Mouse (Mus musculus) kidney, embryonic 15.5 days (tissue): ENCODE results near the gene Ube2g2. TPM values are rescaled to one million over a fixed set of nuclear protein-coding genes. Genes with fewer than 3 reads are reported as not detected.
A peak's percentile ranks its signal among the peaks of the same experiment; 100 is the strongest.

Experiments
- ATAC-seq: fragments of 200-750 bp; cut with Nextera tagmentation; replicated peaks from 2 replicates; pipeline ENCODE4 v1.8.0; 2017; ENCODE audit warnings: moderate TSS enrichment; ENCODE audit not compliant: low FRiP score
- H3K27ac ChIP-seq: fragments of 300-500 bp; sonication (generic); 2 replicates; pipeline ENCODE4 v1.5.1; 2015; ENCODE audit warnings: mild to moderate bottlenecking, inconsistent platforms
- H3K27me3 ChIP-seq: fragments of 300-500 bp; sonication (generic); 2 replicates; pipeline ENCODE4 v1.6.1; 2015; ENCODE audit warnings: inconsistent platforms
- H3K36me3 ChIP-seq: fragments of 300-500 bp; sonication (generic); 2 replicates; pipeline ENCODE4 v1.6.1; 2015; ENCODE audit warnings: inconsistent platforms
- H3K4me1 ChIP-seq: fragments of 300-500 bp; sonication (generic); 2 replicates; pipeline ENCODE4 v1.6.1; 2015; ENCODE audit warnings: inconsistent platforms
- H3K4me2 ChIP-seq: fragments of 300-500 bp; sonication (generic); 2 replicates; pipeline ENCODE4 v1.6.1; 2015; ENCODE audit warnings: moderate library complexity, mild to moderate bottlenecking, inconsistent platforms
- H3K4me3 ChIP-seq: fragments of 300-500 bp; sonication (generic); replicated peaks from 2 replicates; pipeline ENCODE4 v1.5.1; 2015; ENCODE audit warnings: mild to moderate bottlenecking, inconsistent platforms
- H3K9ac ChIP-seq: fragments of 300-500 bp; sonication (generic); 2 replicates; pipeline ENCODE4 v1.6.1; 2015; ENCODE audit warnings: mild to moderate bottlenecking, inconsistent platforms
- H3K9me3 ChIP-seq: fragments of 300-500 bp; sonication (generic); replicated peaks from 2 replicates; pipeline ENCODE4 v1.6.1; 2016; ENCODE audit warnings: inconsistent platforms
- WGBS: fragments of 180-500 bp; shearing (Covaris S2); methylation state at CpG from one replicate; pipeline ENCODE4 v1.1.7; 2015; ENCODE audit warnings: mixed read lengths; 5-methylcytosine and 5-hydroxymethylcytosine counted together
- polyA plus RNA-seq: library from polyadenylated mRNA; unstranded; fragments of >200 nt; fragmentation: Nextera tagmentation; extraction: Ambion mirVana; gene quantifications from 2 replicates; pipeline ENCODE4 v1.2.1, GENCODE M21; 2015

Ube2g2 gene
- polyA plus RNA-seq, 1 experiment from 2014 or later = 72.0 TPM

DNA sequence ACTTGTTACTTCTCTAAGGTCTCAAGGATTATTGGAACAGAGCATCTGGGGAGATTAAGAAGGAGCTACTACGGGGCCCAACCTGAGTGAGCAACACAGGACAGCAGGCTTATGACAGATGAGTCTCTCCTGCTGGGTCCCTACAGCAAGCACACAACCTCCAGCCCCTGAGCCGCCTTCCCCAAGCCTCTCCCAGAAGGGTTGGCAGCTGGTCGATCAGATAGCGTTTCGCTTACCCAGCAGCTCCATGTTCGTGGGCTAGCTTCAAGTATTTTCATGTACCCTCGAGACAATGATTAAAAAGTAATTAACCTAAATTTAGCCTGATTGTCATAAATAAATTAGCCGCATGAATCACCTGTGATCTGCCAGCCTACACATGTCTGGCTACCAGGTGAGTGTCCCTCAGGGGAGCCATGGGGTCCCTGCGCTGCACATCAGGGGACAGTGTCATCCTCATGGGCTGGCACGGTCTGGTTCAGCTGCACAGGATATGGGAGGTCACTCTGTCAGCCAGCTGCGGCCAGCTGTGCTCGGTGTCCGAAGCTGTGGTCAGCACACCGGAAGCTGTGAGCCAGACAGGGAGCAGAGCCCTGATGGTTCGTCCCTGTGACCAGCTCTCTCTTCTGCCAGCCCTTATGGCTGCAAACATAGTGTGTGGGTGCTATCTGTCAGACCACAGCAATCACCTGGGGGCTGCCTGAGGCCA lies 36.4 kb downstream of the Ube2g2 start:
- Histone ChIP-seq H3K4me3 (no peak overlapping the region), H3K4me1 (peaks cover 7% of the 10 kb centered on the region; the same call in 1 of the 2 replicates), H3K4me2 (no peak overlapping the region), H3K36me3 (no peaks in the 10 kb centered on the region), H3K27me3 (peaks cover under 1% of the 10 kb centered on the region; the same call in 1 of the 2 replicates), H3K27ac (no peak overlapping the region), H3K9ac (no peak overlapping the region), H3K9me3 (no peaks in the 10 kb centered on the region; the same call in 1 of the 2 replicates)
- ATAC-seq = peak; percentile 69; the same call in 1 of the 2 replicates
- 34% methylated on average over 15 of the region's 15 CpGs for WGBS

DNA sequence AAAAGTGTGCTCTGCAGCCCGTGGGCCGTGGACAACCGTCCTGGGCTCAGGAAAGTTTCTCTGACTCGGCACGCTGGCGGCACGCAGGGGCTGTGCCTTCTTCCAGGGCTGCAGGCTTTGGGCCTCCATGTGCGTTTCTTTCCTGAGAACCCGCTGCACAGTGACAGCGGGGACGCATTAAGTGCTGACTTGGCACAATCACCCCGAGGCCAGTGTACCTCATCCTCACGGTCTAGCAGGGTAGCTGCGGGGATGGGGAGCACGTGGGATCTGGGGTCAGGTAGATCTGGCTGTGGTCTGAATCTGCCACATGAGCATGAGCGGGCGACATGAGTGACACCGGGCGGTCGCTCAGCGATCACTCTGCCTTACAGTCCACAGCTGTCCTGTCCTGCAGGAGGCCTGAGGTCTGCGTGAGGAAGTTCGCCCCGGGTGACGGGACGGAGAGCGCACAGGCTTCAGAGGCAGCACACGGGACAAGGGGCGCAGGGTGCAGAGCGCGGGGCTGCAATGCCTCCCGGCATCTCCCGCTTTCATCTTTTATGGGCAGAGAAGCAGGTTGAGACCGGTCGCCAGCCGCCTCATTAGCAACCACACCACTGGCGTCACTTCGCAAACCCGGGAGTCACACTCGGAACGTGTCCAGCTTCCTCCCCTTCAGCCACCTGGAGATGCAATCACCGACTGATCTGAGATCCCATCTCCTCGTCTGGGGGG lies 42.0 kb downstream of the Ube2g2 start:
- ATAC-seq = no peak
- 0 out of 2 replicates have a peak overlapping the region, but pooled peaks have one; percentile 1 for H3K4me3 ChIP-seq
- peak overlapping the region; percentile 50 for H3K4me2 ChIP-seq
- no peaks in the 10 kb centered on the region for H3K36me3 ChIP-seq
- peaks cover 7% of the 10 kb centered on the region; the same call in 1 of the 2 replicates for H3K4me1 ChIP-seq
- H3K27me3 ChIP-seq = peaks cover 12% of the 10 kb centered on the region; the same call in 1 of the 2 replicates
- WGBS = 25% methylated on average over 43 of the region's 43 CpGs
- H3K9me3 ChIP-seq = no peaks in the 10 kb centered on the region; the same call in 1 of the 2 replicates
- no peak overlapping the region for H3K27ac ChIP-seq
- no peak overlapping the region for H3K9ac ChIP-seq

DNA sequence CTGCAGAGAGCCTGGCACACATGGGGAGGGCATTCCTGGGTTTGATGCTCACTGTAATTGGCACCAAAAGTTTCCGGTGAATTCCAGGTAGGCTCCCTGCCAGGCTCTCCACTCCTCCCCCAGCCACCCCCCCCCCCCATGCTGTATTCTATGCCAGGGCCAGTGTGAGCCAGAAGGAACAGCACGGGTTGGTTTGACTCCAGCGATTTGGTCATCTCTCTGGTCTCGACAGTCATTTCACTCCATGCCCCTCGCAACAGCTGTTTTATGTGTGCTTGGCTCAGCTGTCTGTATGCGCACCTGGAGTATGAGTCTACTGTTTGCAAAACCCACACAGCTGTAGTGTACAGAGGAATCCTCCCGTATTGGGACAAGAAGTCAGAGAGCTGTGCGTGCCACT lies 44.3 kb downstream of the Ube2g2 start:
- H3K36me3 ChIP-seq = no peaks in the 10 kb centered on the region
- H3K27me3 ChIP-seq = peaks cover 12% of the 10 kb centered on the region; the same call in 1 of the 2 replicates
- no peaks in the 10 kb centered on the region for H3K9me3 ChIP-seq
- peaks cover 7% of the 10 kb centered on the region; the same call in 1 of the 2 replicates for H3K4me1 ChIP-seq
- H3K27ac ChIP-seq = no peak overlapping the region
- ATAC-seq = no peak
- H3K4me2 ChIP-seq = no peak overlapping the region
- WGBS = 75% methylated on average over 8 of the region's 8 CpGs
- H3K9ac ChIP-seq = no peak overlapping the region
- no peak overlapping the region for H3K4me3 ChIP-seq

DNA sequence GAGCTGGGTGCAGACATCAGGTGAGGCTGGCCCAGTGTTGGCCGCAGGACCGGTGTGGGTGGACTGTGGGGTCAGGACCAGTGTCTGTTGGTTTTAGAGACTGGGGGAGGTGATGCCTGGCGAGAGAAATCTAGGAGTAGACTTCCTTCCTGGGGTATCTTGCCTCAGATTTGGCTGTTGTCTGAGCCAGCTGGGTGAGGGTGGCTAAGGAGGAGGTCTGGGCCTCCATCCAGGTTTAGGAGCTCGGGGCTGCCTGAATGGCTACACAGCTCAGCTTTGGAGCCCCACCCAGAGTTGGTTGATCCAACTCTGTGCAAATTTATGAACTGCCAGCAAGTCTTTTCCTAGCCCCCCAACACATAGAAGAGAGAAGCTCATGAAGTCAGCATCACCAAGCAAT lies 45.3 kb downstream of the Ube2g2 start:
- peaks cover 7% of the 10 kb centered on the region; the same call in 1 of the 2 replicates for H3K4me1 ChIP-seq
- no peak overlapping the region for H3K27ac ChIP-seq
- 79% methylated on average over 4 of the region's 4 CpGs for WGBS
- no peaks in the 10 kb centered on the region for H3K9me3 ChIP-seq
- H3K9ac ChIP-seq = no peak overlapping the region
- no peaks in the 10 kb centered on the region for H3K36me3 ChIP-seq
- H3K27me3 ChIP-seq = peaks cover 12% of the 10 kb centered on the region; the same call in 1 of the 2 replicates
- no peak overlapping the region for H3K4me3 ChIP-seq
- no peak overlapping the region for H3K4me2 ChIP-seq
- no peak for ATAC-seq

GRCm38 (mm10) chr10:77670710-77671109 lies 48.6 kb downstream of the Ube2g2 start:
- Histone ChIP-seq H3K9me3 (no peaks in the 10 kb centered on the region), H3K27ac (no peak overlapping the region), H3K36me3 (no peaks in the 10 kb centered on the region), H3K4me2 (no peak overlapping the region), H3K4me3 (no peak overlapping the region), H3K4me1 (no peaks in the 10 kb centered on the region), H3K9ac (no peak overlapping the region), H3K27me3 (peaks cover 5% of the 10 kb centered on the region)
- 80% methylated on average over 4 of the region's 4 CpGs for WGBS
- no peak for ATAC-seq

DNA sequence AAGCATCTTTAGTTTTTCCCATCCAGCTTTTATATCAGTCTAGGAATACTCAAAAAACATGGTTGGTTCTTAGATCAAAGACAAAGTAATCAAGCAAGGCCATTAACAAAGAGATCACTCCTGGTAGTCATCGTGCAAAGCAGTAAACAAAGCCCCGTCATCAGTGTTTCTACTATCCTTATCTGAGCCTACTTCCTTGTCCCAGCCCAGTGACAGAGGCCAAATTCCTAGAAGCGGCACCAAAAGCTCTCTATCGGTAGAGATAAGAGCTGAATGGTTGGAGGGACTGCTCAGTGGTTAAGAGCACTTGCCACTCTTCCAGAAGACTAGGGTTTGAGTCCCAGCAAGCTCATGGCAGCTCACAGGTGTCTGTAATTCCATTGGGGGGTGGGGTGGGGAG lies 49.4 kb downstream of the Ube2g2 start:
- no peaks in the 10 kb centered on the region for H3K4me1 ChIP-seq
- no peak overlapping the region for H3K9ac ChIP-seq
- H3K4me3 ChIP-seq = no peak overlapping the region
- H3K4me2 ChIP-seq = no peak overlapping the region
- H3K27ac ChIP-seq = no peak overlapping the region
- ATAC-seq = no peak
- H3K27me3 ChIP-seq = peaks cover 13% of the 10 kb centered on the region
- H3K9me3 ChIP-seq = no peaks in the 10 kb centered on the region
- 67% methylated on average over 4 of the region's 4 CpGs for WGBS
- no peaks in the 10 kb centered on the region for H3K36me3 ChIP-seq

DNA sequence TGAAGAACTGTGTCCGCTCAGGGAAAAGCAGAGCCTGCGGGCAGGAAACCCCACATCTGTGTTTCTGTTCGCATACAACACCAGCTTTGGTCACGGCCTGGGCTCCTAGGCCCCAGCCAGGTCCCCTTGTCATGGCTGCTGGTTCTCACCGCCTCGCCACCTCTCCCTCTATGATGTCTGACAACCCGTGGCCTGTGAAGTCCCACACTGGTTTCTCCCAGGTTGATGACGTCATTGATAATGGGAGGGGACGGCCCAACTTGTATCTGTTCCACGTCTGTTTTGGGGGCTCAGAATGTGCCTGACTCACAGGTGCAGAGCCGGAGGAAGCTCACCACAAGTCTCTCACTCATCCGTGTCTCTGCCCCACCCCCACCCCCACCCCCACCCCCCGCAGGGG lies 51.7 kb downstream of the Ube2g2 start:
- peaks cover 36% of the 10 kb centered on the region for H3K27me3 ChIP-seq
- peaks cover 13% of the 10 kb centered on the region for H3K4me1 ChIP-seq
- 55% methylated on average over 13 of the region's 13 CpGs for WGBS
- H3K9me3 ChIP-seq = no peaks in the 10 kb centered on the region
- ATAC-seq = no peak
- no peak overlapping the region for H3K27ac ChIP-seq
- H3K4me3 ChIP-seq = no peak overlapping the region
- no peaks in the 10 kb centered on the region for H3K36me3 ChIP-seq
- H3K4me2 ChIP-seq = no peak overlapping the region
- no peak overlapping the region for H3K9ac ChIP-seq

GRCm38 (mm10) chr10:77677562-77677961 lies 55.5 kb downstream of the Ube2g2 start:
- WGBS = 0% methylated on average over 35 of the region's 35 CpGs
- H3K27ac ChIP-seq = no peak overlapping the region
- H3K9ac ChIP-seq = no peak overlapping the region
- ATAC-seq = no peak
- no peaks in the 10 kb centered on the region for H3K36me3 ChIP-seq
- peak overlapping the region; percentile 67 for H3K4me2 ChIP-seq
- peak overlapping the region; percentile 36 for H3K4me3 ChIP-seq
- H3K27me3 ChIP-seq = peaks cover 63% of the 10 kb centered on the region
- peaks cover 13% of the 10 kb centered on the region for H3K4me1 ChIP-seq
- H3K9me3 ChIP-seq = no peaks in the 10 kb centered on the region

DNA sequence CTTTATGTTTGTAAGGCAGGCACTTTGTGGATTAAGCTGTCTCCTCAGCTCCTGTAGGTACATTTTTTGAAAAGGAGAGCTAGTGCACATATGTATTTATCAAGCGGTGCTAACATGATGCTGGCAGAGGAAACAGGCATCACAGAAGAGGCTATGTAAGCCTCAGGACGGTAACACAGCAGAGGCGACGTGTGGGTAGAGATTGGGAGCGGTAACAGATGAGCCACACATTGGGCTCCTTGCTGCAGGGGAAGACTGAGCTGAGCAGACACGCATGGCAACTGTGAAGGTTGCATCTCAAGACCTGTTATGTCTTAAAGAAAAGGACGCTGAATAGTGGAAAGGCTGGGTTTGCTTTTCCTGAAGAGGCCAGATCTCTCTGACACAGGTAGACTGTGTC lies 60.9 kb downstream of the Ube2g2 start:
- 82% methylated on average over 7 of the region's 7 CpGs for WGBS
- H3K27ac ChIP-seq = no peak overlapping the region
- H3K36me3 ChIP-seq = no peaks in the 10 kb centered on the region
- no peak overlapping the region for H3K4me3 ChIP-seq
- no peak for ATAC-seq
- H3K27me3 ChIP-seq = peaks cover 83% of the 10 kb centered on the region
- peaks cover 19% of the 10 kb centered on the region for H3K4me1 ChIP-seq
- no peak overlapping the region for H3K9ac ChIP-seq
- no peak overlapping the region for H3K4me2 ChIP-seq
- no peaks in the 10 kb centered on the region for H3K9me3 ChIP-seq

- Histone ChIP-seq H3K4me1 (peaks cover 15% of the 10 kb centered on the region), H3K9ac (no peak overlapping the region), H3K36me3 (no peaks in the 10 kb centered on the region), H3K4me2 (no peak overlapping the region), H3K27me3 (peaks cover 80% of the 10 kb centered on the region), H3K4me3 (no peak overlapping the region), H3K9me3 (no peaks in the 10 kb centered on the region), H3K27ac (no peak overlapping the region)
- ATAC-seq = no peak
- 39% methylated on average over 8 of the region's 8 CpGs for WGBS
Measured at GRCm38 (mm10) chr10:77684181-77684580, 62.1 kb downstream of the Ube2g2 start.

DNA sequence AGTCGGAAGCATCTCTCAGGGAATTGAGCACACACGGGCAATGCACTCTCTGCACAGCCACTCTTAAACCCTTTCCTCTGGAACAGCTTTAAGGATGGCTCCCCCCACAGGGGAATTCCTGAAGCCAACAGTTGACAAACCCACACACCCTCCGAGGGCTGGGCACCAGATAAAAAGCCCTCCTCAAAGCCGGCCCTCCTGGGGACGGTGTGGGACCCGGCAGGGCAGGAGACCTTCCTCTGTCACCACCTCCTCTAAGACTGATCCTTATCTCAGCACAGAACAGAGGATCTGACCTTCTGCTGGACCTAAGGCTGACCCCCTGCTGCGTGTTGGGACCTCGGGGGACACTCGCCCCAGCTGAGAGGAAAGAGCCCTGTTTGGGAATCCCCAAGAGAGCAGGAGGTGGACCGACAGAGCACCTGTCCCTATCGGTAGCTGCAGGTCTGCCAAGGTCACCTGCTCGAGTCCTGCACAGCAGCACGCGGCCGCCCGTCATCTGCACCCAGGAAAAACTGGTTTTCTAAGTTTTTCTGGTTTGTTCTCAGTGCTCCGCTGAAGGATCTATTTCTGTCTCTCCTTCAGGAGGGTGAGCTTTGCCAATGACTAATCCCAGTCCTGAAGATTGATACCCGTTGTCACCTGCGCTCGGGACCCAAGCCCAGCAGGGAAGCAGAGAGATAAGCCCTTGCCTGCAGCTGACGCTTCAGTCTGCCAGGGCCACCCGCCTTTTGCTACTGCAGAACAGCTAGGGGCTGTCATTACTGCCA lies 64.0 kb downstream of the Ube2g2 start, which contains the start of gene Tspear:
Gene Tspear (plus strand): TSS at position 675 of the 770 bp plus-strand sequence.
- Histone ChIP-seq H3K36me3 (no peaks in the 10 kb centered on the region), H3K27me3 (peaks cover 65% of the 10 kb centered on the region), H3K4me3 (no peak within 1 kb of the TSS), H3K27ac (no peak within 1 kb of the TSS), H3K4me1 (peaks cover 15% of the 10 kb centered on the region), H3K4me2 (no peak within 1 kb of the TSS), H3K9ac (no peak within 1 kb of the TSS), H3K9me3 (no peaks in the 10 kb centered on the region)
- ATAC-seq = peak; percentile 18; the same call in 1 of the 2 replicates
- 7% methylated on average over 22 of the region's 22 CpGs for WGBS
